Mouse (Mus musculus) brain, embryonic 14.5 days (tissue): ENCODE data around the gene C1ql1.

Source experiments
- CTCF ChIP-seq: fragments of 200-500 bp; IDR thresholded peaks from 2 replicates; pipeline ENCODE4 v1.5.1; 2012; ENCODE audit warnings: inconsistent platforms, mild to moderate bottlenecking, moderate library complexity, borderline replicate concordance; ENCODE audit not compliant: insufficient read depth, insufficient read length; ENCODE audit errors: extremely low read depth
- POLR2A ChIP-seq: fragments of 200-500 bp; IDR thresholded peaks from 2 replicates; pipeline ENCODE4 v1.6.1; 2012; ENCODE audit warnings: mild to moderate bottlenecking, inconsistent platforms, borderline replicate concordance; ENCODE audit not compliant: poor library complexity, insufficient read depth, insufficient read length, severe bottlenecking; ENCODE audit errors: extremely low read depth

GRCm38 (mm10) chr11:102971604-102972003 lies 25.1 kb upstream of the C1ql1 start:
- TF ChIP-seq POLR2A (no peak), CTCF (no peak)
